Mouse (Mus musculus) limb, embryonic 14.5 days (tissue): ENCODE data around the gene Bpifa1. TPM values are rescaled to one million over a fixed set of nuclear protein-coding genes. Genes with fewer than 3 reads are reported as not detected.
"Not testable (repeated sequence)": the region's sequence is repeated elsewhere in the genome, so short reads cannot be mapped to it uniquely, and the experiment has no call there.

Experiments
- ATAC-seq: fragments of 200-750 bp; cut with Nextera tagmentation; 2 replicates; pipeline ENCODE4 v1.8.0; 2017; ENCODE audit warnings: low read depth, moderate number of reproducible peaks, moderate TSS enrichment; ENCODE audit not compliant: low FRiP score
- DNase-seq: peaks from one replicate; pipeline ENCODE4 v3.0.0-alpha.2; 2015; ENCODE audit warnings: low spot score
- H3K27ac ChIP-seq: fragments of 300-500 bp; sonication (generic); replicated peaks from 2 replicates; pipeline ENCODE4 v1.5.1; 2014; ENCODE audit warnings: low read depth, mild to moderate bottlenecking, low read length, moderate library complexity, mixed read lengths
- H3K27me3 ChIP-seq: fragments of 300-500 bp; sonication (generic); 2 replicates; pipeline ENCODE4 v1.6.1; 2014; ENCODE audit warnings: low read length, mixed read lengths; ENCODE audit not compliant: control insufficient read depth, insufficient read depth
- H3K36me3 ChIP-seq: fragments of 300-500 bp; sonication (generic); 2 replicates; pipeline ENCODE4 v1.6.1; 2014; ENCODE audit warnings: mild to moderate bottlenecking, low read length, moderate library complexity, mixed read lengths; ENCODE audit not compliant: control insufficient read depth, insufficient read depth
- H3K4me1 ChIP-seq: fragments of 300-500 bp; sonication (generic); 2 replicates; pipeline ENCODE4 v1.6.1; 2014; ENCODE audit warnings: antibody characterized with exemption, low read length, mixed read lengths; ENCODE audit not compliant: control insufficient read depth, insufficient read depth
- H3K4me2 ChIP-seq: fragments of 300-500 bp; sonication (generic); replicated peaks from 2 replicates; pipeline ENCODE4 v1.6.1; 2014; ENCODE audit warnings: low read depth, mild to moderate bottlenecking, low read length, moderate library complexity; ENCODE audit not compliant: severe bottlenecking
- H3K4me3 ChIP-seq: fragments of 300-500 bp; sonication (generic); replicated peaks from 2 replicates; pipeline ENCODE4 v1.5.1; 2014; ENCODE audit warnings: low read length
- H3K9ac ChIP-seq: fragments of 300-500 bp; sonication (generic); 2 replicates; pipeline ENCODE4 v1.6.1; 2014; ENCODE audit warnings: mild to moderate bottlenecking, low read depth, low read length, moderate library complexity; ENCODE audit not compliant: severe bottlenecking
- H3K9me3 ChIP-seq: fragments of 300-500 bp; sonication (generic); 2 replicates; pipeline ENCODE4 v1.6.1; 2016; ENCODE audit warnings: low read length; ENCODE audit not compliant: control insufficient read depth
- POLR2A ChIP-seq: fragments of 200-500 bp; IDR thresholded peaks from 2 replicates; pipeline ENCODE4 v1.8.0; 2012; ENCODE audit warnings: inconsistent platforms, mild to moderate bottlenecking, moderate library complexity, borderline replicate concordance; ENCODE audit not compliant: insufficient read depth, insufficient read length; ENCODE audit errors: extremely low read depth
- WGBS: fragments of 180-500 bp; shearing (Covaris S2); extraction: QIAGEN DNeasy Blood & Tissue Kit; methylation state at CpG from one replicate; pipeline ENCODE4 v1.1.7; 2014; 5-methylcytosine and 5-hydroxymethylcytosine counted together
- polyA plus RNA-seq, 2 experiments: library from polyadenylated mRNA; depleted of rRNA in 1 of 2; stranded (reverse) in 1 of 2; unstranded in 1 of 2; fragments of >200 nt; fragmentation: Nextera tagmentation in 1 of 2; extraction: Ambion mirVana in 1 of 2; gene quantifications; 2 replicates each; pipeline versions ENCODE4 v1.2.1 to v1.2.3; 2012 to 2014

Gene Bpifa1
- polyA plus RNA-seq, 2 experiments: 0.09 TPM; not detected in 1

- WGBS: 29% methylated on average over 3 of the region's 3 CpGs
- no peak overlapping the region for H3K9ac ChIP-seq
- H3K36me3 ChIP-seq: no peaks in the 10 kb centered on the region
- H3K9me3 ChIP-seq: no peaks in the 10 kb centered on the region
- ATAC-seq (no peak), DNase-seq (peak; percentile 7)
- H3K4me2 ChIP-seq: no peak overlapping the region
- H3K4me3 ChIP-seq: no peak overlapping the region
- TF ChIP-seq POLR2A: no peak
- no peaks in the 10 kb centered on the region for H3K27me3 ChIP-seq
- no peaks in the 10 kb centered on the region for H3K4me1 ChIP-seq
- no peak overlapping the region for H3K27ac ChIP-seq
Observed at GRCm38 (mm10) chr2:154158433-154158832, 15.8 kb downstream of the Bpifa1 start.

GRCm38 (mm10) chr2:154162307-154162706 is 19.6 kb downstream of the Bpifa1 start, which contains the start of gene Bpifa5:
Gene Bpifa5 (plus strand): TSS chr2:154162607.
- DNase-seq (no peak), ATAC-seq (no peak)
- H3K9ac ChIP-seq: no peak within 1 kb of the TSS
- H3K27ac ChIP-seq: no peak within 1 kb of the TSS
- no peak within 1 kb of the TSS for H3K4me2 ChIP-seq
- no peaks in the 10 kb centered on the region for H3K27me3 ChIP-seq
- H3K4me1 ChIP-seq: no peaks in the 10 kb centered on the region
- H3K36me3 ChIP-seq: no peaks in the 10 kb centered on the region
- H3K4me3 ChIP-seq: no peak within 1 kb of the TSS
- TF ChIP-seq POLR2A: no peak
- WGBS: 83% methylated on average over 8 of the region's 8 CpGs
- H3K9me3 ChIP-seq: no peaks in the 10 kb centered on the region

- DNase-seq: no peak
- no peak for TF ChIP-seq POLR2A
- H3K27ac ChIP-seq: no peak overlapping the region
- no peak overlapping the region for H3K9ac ChIP-seq
- ATAC-seq: no peak
- no peaks in the 10 kb centered on the region for H3K9me3 ChIP-seq
- no peaks in the 10 kb centered on the region for H3K27me3 ChIP-seq
- H3K4me2 ChIP-seq: no peak overlapping the region
- WGBS: 87% methylated on average over 5 of the region's 5 CpGs
- no peaks in the 10 kb centered on the region for H3K36me3 ChIP-seq
- H3K4me3 ChIP-seq: no peak overlapping the region
- no peaks in the 10 kb centered on the region for H3K4me1 ChIP-seq
Observed at GRCm38 (mm10) chr2:154163306-154163705, 20.6 kb downstream of the Bpifa1 start.

GRCm38 (mm10) chr2:154169172-154169571 is 26.5 kb downstream of the Bpifa1 start:
- no peak overlapping the region for H3K4me3 ChIP-seq
- H3K4me2 ChIP-seq: no peak overlapping the region
- no peak for TF ChIP-seq POLR2A
- no peak overlapping the region for H3K27ac ChIP-seq
- ATAC-seq (no peak), DNase-seq (no peak)
- H3K4me1 ChIP-seq: no peaks in the 10 kb centered on the region
- H3K36me3 ChIP-seq: no peaks in the 10 kb centered on the region
- no peaks in the 10 kb centered on the region for H3K27me3 ChIP-seq
- 66% methylated on average over 3 of the region's 3 CpGs for WGBS
- no peaks in the 10 kb centered on the region for H3K9me3 ChIP-seq
- no peak overlapping the region for H3K9ac ChIP-seq

GRCm38 (mm10) chr2:154171621-154172020 is 28.9 kb downstream of the Bpifa1 start:
- Histone ChIP-seq H3K4me3 (no peak overlapping the region), H3K4me1 (no peaks in the 10 kb centered on the region), H3K9me3 (no peaks in the 10 kb centered on the region), H3K27me3 (no peaks in the 10 kb centered on the region), H3K36me3 (no peaks in the 10 kb centered on the region), H3K9ac (no peak overlapping the region), H3K4me2 (no peak overlapping the region), H3K27ac (no peak overlapping the region)
- DNase-seq: no peak
- WGBS: 67% methylated on average over 6 of the region's 6 CpGs
- no peak for ATAC-seq
- no peak for TF ChIP-seq POLR2A

GRCm38 (mm10) chr2:154173313-154173712 is 30.6 kb downstream of the Bpifa1 start:
- no peaks in the 10 kb centered on the region for H3K4me1 ChIP-seq
- no peak overlapping the region for H3K9ac ChIP-seq
- no peaks in the 10 kb centered on the region for H3K36me3 ChIP-seq
- WGBS: 36% methylated on average over 1 of the region's 1 CpGs
- TF ChIP-seq POLR2A: no peak
- no peaks in the 10 kb centered on the region for H3K9me3 ChIP-seq
- no peak for ATAC-seq
- DNase-seq: peak; percentile 67
- H3K4me3 ChIP-seq: no peak overlapping the region
- H3K4me2 ChIP-seq: no peak overlapping the region
- H3K27ac ChIP-seq: no peak overlapping the region
- no peaks in the 10 kb centered on the region for H3K27me3 ChIP-seq

GRCm38 (mm10) chr2:154181900-154182299 is 39.2 kb downstream of the Bpifa1 start:
- not testable (repeated sequence) for H3K4me3 ChIP-seq, H3K27ac ChIP-seq, H3K9ac ChIP-seq, H3K27me3 ChIP-seq, H3K4me1 ChIP-seq, H3K9me3 ChIP-seq, DNase-seq, H3K36me3 ChIP-seq, ATAC-seq, H3K4me2 ChIP-seq
- 79% methylated on average over 7 of the region's 7 CpGs for WGBS

GRCm38 (mm10) chr2:154183061-154183460 is 40.4 kb downstream of the Bpifa1 start:
- not testable (repeated sequence) for H3K27me3 ChIP-seq, H3K4me2 ChIP-seq, ATAC-seq, H3K9ac ChIP-seq, H3K27ac ChIP-seq, DNase-seq, H3K36me3 ChIP-seq, H3K4me1 ChIP-seq, H3K4me3 ChIP-seq, H3K9me3 ChIP-seq
- 79% methylated on average over 4 of the region's 4 CpGs for WGBS
